Mouse (Mus musculus) stomach, embryonic 14.5 days (tissue): ENCODE measurements around the gene Vipas39. TPM values are rescaled to one million over a fixed set of nuclear protein-coding genes. Genes with fewer than 3 reads are reported as not detected.

Experiments used
- ATAC-seq: fragments of 200-750 bp; cut with Nextera tagmentation; 2 replicates; pipeline ENCODE4 v1.8.0; 2017; ENCODE audit warnings: low read depth, moderate TSS enrichment; ENCODE audit not compliant: insufficient number of reproducible peaks, insufficient read depth, low FRiP score
- H3K27ac ChIP-seq: fragments of 300-500 bp; sonication (generic); 2 replicates; pipeline ENCODE4 v1.5.1; 2014; ENCODE audit warnings: mild to moderate bottlenecking, low read length, moderate library complexity, mixed read lengths
- H3K27me3 ChIP-seq: fragments of 300-500 bp; sonication (generic); 2 replicates; pipeline ENCODE4 v1.6.1; 2014; ENCODE audit warnings: low read length, control low read depth, mixed read lengths; ENCODE audit not compliant: control insufficient read depth, insufficient read depth
- H3K36me3 ChIP-seq: fragments of 300-500 bp; sonication (generic); 2 replicates; pipeline ENCODE4 v1.6.1; 2014; ENCODE audit warnings: mild to moderate bottlenecking, control low read depth, low read length, moderate library complexity, mixed read lengths; ENCODE audit not compliant: control insufficient read depth, insufficient read depth
- H3K4me1 ChIP-seq: fragments of 300-500 bp; sonication (generic); 2 replicates; pipeline ENCODE4 v1.6.1; 2014; ENCODE audit warnings: low read length, control low read depth, mixed read lengths; ENCODE audit not compliant: control insufficient read depth, insufficient read depth
- H3K4me2 ChIP-seq: fragments of 300-500 bp; sonication (generic); replicated peaks from 2 replicates; pipeline ENCODE4 v1.6.1; 2014; ENCODE audit warnings: low read depth, low read length, control low read depth
- H3K4me3 ChIP-seq: fragments of 300-500 bp; sonication (generic); 2 replicates; pipeline ENCODE4 v1.5.1; 2014; ENCODE audit warnings: low read depth, low read length, control low read depth
- H3K9ac ChIP-seq: fragments of 300-500 bp; sonication (generic); replicated peaks from 2 replicates; pipeline ENCODE4 v1.6.1; 2014; ENCODE audit warnings: low read depth, mild to moderate bottlenecking, control low read depth, low read length, moderate library complexity, mixed read lengths
- H3K9me3 ChIP-seq: fragments of 300-500 bp; sonication (generic); 2 replicates; pipeline ENCODE4 v1.6.1; 2016; ENCODE audit warnings: low read depth, low read length, control low read depth; ENCODE audit not compliant: control insufficient read depth
- WGBS: fragments of 180-500 bp; shearing (Covaris S2); extraction: QIAGEN DNeasy Blood & Tissue Kit; methylation state at CpG from one replicate; pipeline ENCODE4 v1.1.7; 2014; 5-methylcytosine and 5-hydroxymethylcytosine counted together
- microRNA-seq: library from miRNA; unstranded; fragments of <30 nt; microRNA quantifications from one replicate; pipeline ENCODE4, GENCODE M21; 2016
- polyA plus RNA-seq: library from polyadenylated mRNA; unstranded; fragments of >200 nt; fragmentation: Nextera tagmentation; extraction: Ambion mirVana; gene quantifications from 2 replicates; pipeline ENCODE4 v1.2.1, GENCODE M21; 2014

Gene Vipas39
- polyA plus RNA-seq, 1 experiment from 2014 or later, result 48.3 TPM

- peak overlapping the region; percentile 86; the same call in 1 of the 2 replicates for H3K9ac ChIP-seq
- no peaks in the 10 kb centered on the region for H3K9me3 ChIP-seq
- H3K27me3 ChIP-seq, result no peaks in the 10 kb centered on the region
- 59% methylated on average over 6 of the region's 6 CpGs for WGBS
- peak overlapping the region; percentile 92 for H3K4me3 ChIP-seq
- no peaks in the 10 kb centered on the region for H3K36me3 ChIP-seq
- peak overlapping the region; percentile 87; the same call in 1 of the 2 replicates for H3K4me2 ChIP-seq
- peaks cover 6% of the 10 kb centered on the region; the same call in 1 of the 2 replicates for H3K4me1 ChIP-seq
- no peak for ATAC-seq
- no peak overlapping the region for H3K27ac ChIP-seq
Observed at GRCm38 (mm10) chr12:87198792-87199191, 67.3 kb downstream of the Vipas39 start.

- ATAC-seq, result no peak
- Histone ChIP-seq H3K27me3 (no peaks in the 10 kb centered on the region), H3K4me2 (no peak overlapping the region), H3K36me3 (no peaks in the 10 kb centered on the region), H3K4me1 (peaks cover 6% of the 10 kb centered on the region; the same call in 1 of the 2 replicates), H3K9me3 (no peaks in the 10 kb centered on the region), H3K9ac (no peak overlapping the region), H3K27ac (no peak overlapping the region), H3K4me3 (no peak overlapping the region)
Observed at GRCm38 (mm10) chr12:87196310-87196709, 69.7 kb downstream of the Vipas39 start.

GRCm38 (mm10) chr12:87195069-87195468 is 71.0 kb downstream of the Vipas39 start:
- Histone ChIP-seq H3K27me3 (no peaks in the 10 kb centered on the region), H3K9ac (no peak overlapping the region), H3K4me3 (no peak overlapping the region), H3K36me3 (no peaks in the 10 kb centered on the region), H3K27ac (no peak overlapping the region), H3K9me3 (no peaks in the 10 kb centered on the region), H3K4me2 (no peak overlapping the region), H3K4me1 (peaks cover 6% of the 10 kb centered on the region; the same call in 1 of the 2 replicates)
- 57% methylated on average over 1 of the region's 1 CpGs for WGBS
- no peak for ATAC-seq

- H3K27me3 ChIP-seq, result no peaks in the 10 kb centered on the region
- H3K9ac ChIP-seq, result no peak overlapping the region
- H3K9me3 ChIP-seq, result no peaks in the 10 kb centered on the region
- H3K36me3 ChIP-seq, result no peaks in the 10 kb centered on the region
- H3K4me1 ChIP-seq, result no peaks in the 10 kb centered on the region
- no peak overlapping the region for H3K4me2 ChIP-seq
- ATAC-seq, result no peak
- no peak overlapping the region for H3K4me3 ChIP-seq
- WGBS, result 85% methylated on average over 3 of the region's 3 CpGs
- no peak overlapping the region for H3K27ac ChIP-seq
Observed at GRCm38 (mm10) chr12:87193008-87193407, 73.0 kb downstream of the Vipas39 start.

Small RNAs within 50 kb of the gene (microRNA-seq; reads per million reads assigned to microRNA genes)
- gene Gm47293, result not detected

Other genes starting within 250 kb of the Vipas39 start
- 0.77 and 1.3 TPM in 2 replicates for gene Tmem63c, start 244.9 kb downstream of the Vipas39 start, polyA plus RNA-seq
- gene Ngb, start 163.7 kb downstream of the Vipas39 start, polyA plus RNA-seq, result 2.0 and 3.1 TPM in 2 replicates
- 44.2 and 48.0 TPM in 2 replicates for gene Gstz1, start 119.1 kb downstream of the Vipas39 start, polyA plus RNA-seq
- gene Pomt2, start 118.3 kb downstream of the Vipas39 start, polyA plus RNA-seq, result 17.4 and 18.7 TPM in 2 replicates
- 1.1 and 2.4 TPM in 2 replicates for gene Samd15, start 66.5 kb downstream of the Vipas39 start, polyA plus RNA-seq
- 3.0 and 3.4 TPM in 2 replicates for gene Tmed8, start 65.8 kb downstream of the Vipas39 start, polyA plus RNA-seq
- 0.67 and 0.78 TPM in 2 replicates for gene Noxred1, start 27.5 kb downstream of the Vipas39 start, polyA plus RNA-seq
- 176 and 187 TPM in 2 replicates for gene Ahsa1, start 223 bp upstream of the Vipas39 start, polyA plus RNA-seq
- gene Ism2, start 33.4 kb upstream of the Vipas39 start, polyA plus RNA-seq, result 0.29 and 0.57 TPM in 2 replicates
- gene Sptlc2, start 122.1 kb upstream of the Vipas39 start, polyA plus RNA-seq, result 93.4 and 100 TPM in 2 replicates
- 256 and 281 TPM in 2 replicates for gene Slirp, start 177.6 kb upstream of the Vipas39 start, polyA plus RNA-seq
- 64.0 and 76.9 TPM in 2 replicates for gene Alkbh1, start 177.8 kb upstream of the Vipas39 start, polyA plus RNA-seq
- gene Snw1, start 206.0 kb upstream of the Vipas39 start, polyA plus RNA-seq, result 124 TPM in 2 replicates
- not detected in 2 replicates for gene Gm5788, start 228.5 kb upstream of the Vipas39 start, polyA plus RNA-seq
- gene Gm8300, start 248.1 kb upstream of the Vipas39 start, polyA plus RNA-seq, result not detected in 2 replicates